Mouse (Mus musculus) megakaryocyte, embryonic 14.5 days (primary cell): Measurements from ENCODE around the gene Gm20388.

Experiments
- FLI1 ChIP-seq: IDR thresholded peaks from 2 replicates; pipeline ENCODE4 v1.6.1; 2012; ENCODE audit warnings: low read length, inconsistent platforms, mixed read lengths
- GATA1 ChIP-seq: IDR thresholded peaks from 3 replicates; pipeline ENCODE4 v1.6.1; 2012; ENCODE audit warnings: mixed read lengths, low read length, inconsistent platforms, borderline replicate concordance

- TF ChIP-seq GATA1 (no peak), FLI1 (no peak)
These were observed 1425.0 kb downstream of the Gm20388 start for GRCm38 (mm10) chr8:121335684-121336083.
